Mouse (Mus musculus): ENCODE results near the gene Cct2. TPM values are rescaled to one million over a fixed set of nuclear protein-coding genes. Genes with fewer than 3 reads are reported as not detected.

Cct2 gene
- 101 and 105 TPM in 2 replicates for polyA plus RNA-seq (2015; fragmentation: Nextera tagmentation; extraction: Ambion mirVana)

- Histone ChIP-seq H3K27ac (ENCODE audit: low read depth) (peak within 1 kb of the TSS; percentile 89), H3K4me2 (ENCODE audit: low read depth, low read length) (peak within 1 kb of the TSS; percentile 80), H3K36me3 (replicated peaks; ENCODE audit: insufficient read depth, low read length) (peaks cover 33% of the 10 kb centered on the region), H3K4me3 (ENCODE audit: low read depth, low read length) (peak within 1 kb of the TSS; percentile 95), H3K27me3 (ENCODE audit: insufficient read depth, low read length) (no peaks in the 10 kb centered on the region), H3K9ac (replicated peaks) (peak within 1 kb of the TSS; percentile 86), H3K9me3 (ENCODE audit: low read length) (no peaks in the 10 kb centered on the region), H3K4me1 (ENCODE audit: insufficient read depth) (no peaks in the 10 kb centered on the region)
- ATAC-seq (peak; percentile 95), DNase-seq (peak; percentile 99)
- no peak for TF ChIP-seq CTCF (IDR thresholded peaks at IDR 0.05; ENCODE audit: low read depth)
- 0 out of 2 replicates have a peak, but pooled peaks have one; percentile 10 for TF ChIP-seq EP300 (IDR thresholded peaks at IDR 0.05; ENCODE audit: low read depth)
- 2% methylated on average over 67 of the region's 68 CpGs for WGBS (ENCODE audit: insufficient replicate concordance)
Measured at GRCm38 (mm10) chr10:117063254-117064021, at the start of gene Cct2. Gene Cct2 (minus strand): TSS chr10:117063814.

- peak; percentile 62 for ATAC-seq
- peak; percentile 34 for DNase-seq
- H3K4me1 ChIP-seq (ENCODE audit: insufficient read depth) = peaks cover 49% of the 10 kb centered on the region
Measured at GRCm38 (mm10) chr10:117112545-117112944, 48.9 kb upstream of the Cct2 start.

GRCm38 (mm10) chr10:117111455-117111854 is 47.8 kb upstream of the Cct2 start:
- 54% methylated on average over 7 of the region's 7 CpGs for WGBS (ENCODE audit: insufficient replicate concordance)
- Histone ChIP-seq H3K36me3 (replicated peaks; ENCODE audit: insufficient read depth, low read length) (no peaks in the 10 kb centered on the region), H3K9ac (replicated peaks) (no peak overlapping the region), H3K4me3 (ENCODE audit: low read depth, low read length) (no peak overlapping the region), H3K27me3 (ENCODE audit: insufficient read depth, low read length) (no peaks in the 10 kb centered on the region), H3K27ac (ENCODE audit: low read depth) (peak overlapping the region; percentile 60), H3K4me2 (ENCODE audit: low read depth, low read length) (no peak overlapping the region), H3K4me1 (ENCODE audit: insufficient read depth) (peaks cover 52% of the 10 kb centered on the region), H3K9me3 (ENCODE audit: low read length) (no peaks in the 10 kb centered on the region)
- TF ChIP-seq CTCF (IDR thresholded peaks at IDR 0.05; ENCODE audit: low read depth) (no peak), EP300 (IDR thresholded peaks at IDR 0.05; ENCODE audit: low read depth) (peak; percentile 40; the same call in 1 of the 2 replicates)
- peak; percentile 45 for DNase-seq
- peak; percentile 82 for ATAC-seq

More at GRCm38 (mm10) chr10:117112545-117112944, 48.9 kb upstream of the Cct2 start:
- no peak for TF ChIP-seq CTCF (IDR thresholded peaks at IDR 0.05; ENCODE audit: low read depth)
- TF ChIP-seq EP300 (IDR thresholded peaks at IDR 0.05; ENCODE audit: low read depth) = no peak
- Histone ChIP-seq H3K4me3 (ENCODE audit: low read depth, low read length) (no peak overlapping the region), H3K36me3 (replicated peaks; ENCODE audit: insufficient read depth, low read length) (no peaks in the 10 kb centered on the region), H3K9ac (replicated peaks) (no peak overlapping the region), H3K27ac (ENCODE audit: low read depth) (peak overlapping the region; percentile 30), H3K4me2 (ENCODE audit: low read depth, low read length) (0 out of 2 replicates have a peak overlapping the region, but pooled peaks have one; percentile 4), H3K9me3 (ENCODE audit: low read length) (no peaks in the 10 kb centered on the region), H3K27me3 (ENCODE audit: insufficient read depth, low read length) (no peaks in the 10 kb centered on the region)
- 18% methylated on average over 2 of the region's 2 CpGs for WGBS (ENCODE audit: insufficient replicate concordance)

GRCm38 (mm10) chr10:117110271-117110670 is 46.7 kb upstream of the Cct2 start:
- no peaks in the 10 kb centered on the region for H3K36me3 ChIP-seq (replicated peaks; ENCODE audit: insufficient read depth, low read length)
- no peak overlapping the region for H3K4me3 ChIP-seq (ENCODE audit: low read depth, low read length)
- DNase-seq (no peak), ATAC-seq (no peak)
- no peak overlapping the region for H3K9ac ChIP-seq (replicated peaks)
- peaks cover 58% of the 10 kb centered on the region for H3K4me1 ChIP-seq (ENCODE audit: insufficient read depth)
- H3K27me3 ChIP-seq (ENCODE audit: insufficient read depth, low read length) = no peaks in the 10 kb centered on the region
- no peak overlapping the region for H3K4me2 ChIP-seq (ENCODE audit: low read depth, low read length)
- WGBS (ENCODE audit: insufficient replicate concordance) = 39% methylated on average over 3 of the region's 3 CpGs
- no peak for TF ChIP-seq CTCF (IDR thresholded peaks at IDR 0.05; ENCODE audit: low read depth)
- no peak for TF ChIP-seq EP300 (IDR thresholded peaks at IDR 0.05; ENCODE audit: low read depth)
- 0 out of 2 replicates have a peak overlapping the region, but pooled peaks have one; percentile 1 for H3K27ac ChIP-seq (ENCODE audit: low read depth)
- H3K9me3 ChIP-seq (ENCODE audit: low read length) = no peaks in the 10 kb centered on the region

- TF ChIP-seq CTCF (IDR thresholded peaks at IDR 0.05; ENCODE audit: low read depth) = no peak
- no peak for TF ChIP-seq EP300 (IDR thresholded peaks at IDR 0.05; ENCODE audit: low read depth)
- Histone ChIP-seq H3K9ac (replicated peaks) (peak overlapping the region; percentile 33), H3K4me2 (ENCODE audit: low read depth, low read length) (peak overlapping the region; percentile 55), H3K27ac (ENCODE audit: low read depth) (peak overlapping the region; percentile 69), H3K27me3 (ENCODE audit: insufficient read depth, low read length) (no peaks in the 10 kb centered on the region), H3K36me3 (replicated peaks; ENCODE audit: insufficient read depth, low read length) (no peaks in the 10 kb centered on the region), H3K4me3 (ENCODE audit: low read depth, low read length) (no peak overlapping the region), H3K4me1 (ENCODE audit: insufficient read depth) (peaks cover 48% of the 10 kb centered on the region), H3K9me3 (ENCODE audit: low read length) (no peaks in the 10 kb centered on the region)
- ATAC-seq (0 out of 2 replicates have a peak, but pooled peaks have one; percentile 11), DNase-seq (no peak)
- 27% methylated on average over 3 of the region's 3 CpGs for WGBS (ENCODE audit: insufficient replicate concordance)
Measured at GRCm38 (mm10) chr10:117106686-117107085, 43.1 kb upstream of the Cct2 start.

- Histone ChIP-seq H3K9me3 (ENCODE audit: low read length) (no peaks in the 10 kb centered on the region), H3K27ac (ENCODE audit: low read depth) (peak overlapping the region; percentile 69), H3K27me3 (ENCODE audit: insufficient read depth, low read length) (no peaks in the 10 kb centered on the region), H3K36me3 (replicated peaks; ENCODE audit: insufficient read depth, low read length) (no peaks in the 10 kb centered on the region), H3K4me1 (ENCODE audit: insufficient read depth) (peaks cover 44% of the 10 kb centered on the region), H3K4me2 (ENCODE audit: low read depth, low read length) (peak overlapping the region; percentile 55), H3K4me3 (ENCODE audit: low read depth, low read length) (no peak overlapping the region), H3K9ac (replicated peaks) (peak overlapping the region; percentile 33; the same call in 1 of the 2 replicates)
- peak; percentile 91 for ATAC-seq
- DNase-seq = peak; percentile 41
- TF ChIP-seq CTCF (IDR thresholded peaks at IDR 0.05; ENCODE audit: low read depth) (no peak), EP300 (IDR thresholded peaks at IDR 0.05; ENCODE audit: low read depth) (peak; percentile 98)
- WGBS (ENCODE audit: insufficient replicate concordance) = 27% methylated on average over 4 of the region's 4 CpGs
Measured at GRCm38 (mm10) chr10:117106244-117106643, 42.6 kb upstream of the Cct2 start.

All from liver, postnatal 0 days (tissue).